Mouse (Mus musculus) kidney, embryonic 16.5 days (tissue): ENCODE measurements at regions not wholly inside any gene's neighbourhood (a gene's known extent, or its start where the extent isn't known, plus 50 kb on each side); places are given as distances from the start of the nearest gene placed in this dataset.

ENCODE experiments used
- ATAC-seq: fragments of 200-750 bp; cut with Nextera tagmentation; 2 replicates; pipeline ENCODE4 v1.8.0; 2017; ENCODE audit warnings: moderate TSS enrichment; ENCODE audit not compliant: low FRiP score, low TSS enrichment
- H3K27ac ChIP-seq: fragments of 300-500 bp; sonication (generic); 2 replicates; pipeline ENCODE4 v1.5.1; 2014; ENCODE audit warnings: low read length
- H3K27me3 ChIP-seq: fragments of 300-500 bp; sonication (generic); 2 replicates; pipeline ENCODE4 v1.6.1; 2014; ENCODE audit warnings: low read length, control low read depth, mixed read lengths; ENCODE audit not compliant: insufficient read depth
- H3K36me3 ChIP-seq: fragments of 300-500 bp; sonication (generic); 2 replicates; pipeline ENCODE4 v1.6.1; 2014; ENCODE audit warnings: low read length, control low read depth, mixed read lengths; ENCODE audit not compliant: insufficient read depth
- H3K4me1 ChIP-seq: fragments of 300-500 bp; sonication (generic); 2 replicates; pipeline ENCODE4 v1.6.1; 2014; ENCODE audit warnings: low read length, control low read depth, mixed read lengths; ENCODE audit not compliant: insufficient read depth
- H3K4me2 ChIP-seq: fragments of 300-500 bp; sonication (generic); replicated peaks from 2 replicates; pipeline ENCODE4 v1.6.1; 2014; ENCODE audit warnings: low read depth, low read length
- H3K4me3 ChIP-seq: fragments of 300-500 bp; sonication (generic); 2 replicates; pipeline ENCODE4 v1.5.1; 2014; ENCODE audit warnings: mild to moderate bottlenecking, low read length
- H3K9ac ChIP-seq: fragments of 300-500 bp; sonication (generic); replicated peaks from 2 replicates; pipeline ENCODE4 v1.6.1; 2014; ENCODE audit warnings: low read length
- H3K9me3 ChIP-seq: fragments of 300-500 bp; sonication (generic); 2 replicates; pipeline ENCODE4 v1.6.1; 2016; ENCODE audit warnings: low read length, control low read depth
- WGBS: fragments of 180-500 bp; shearing (Covaris S2); extraction: QIAGEN DNeasy Blood & Tissue Kit; methylation state at CpG from one replicate; pipeline ENCODE4 v1.1.7; 2014; 5-methylcytosine and 5-hydroxymethylcytosine counted together

DNA sequence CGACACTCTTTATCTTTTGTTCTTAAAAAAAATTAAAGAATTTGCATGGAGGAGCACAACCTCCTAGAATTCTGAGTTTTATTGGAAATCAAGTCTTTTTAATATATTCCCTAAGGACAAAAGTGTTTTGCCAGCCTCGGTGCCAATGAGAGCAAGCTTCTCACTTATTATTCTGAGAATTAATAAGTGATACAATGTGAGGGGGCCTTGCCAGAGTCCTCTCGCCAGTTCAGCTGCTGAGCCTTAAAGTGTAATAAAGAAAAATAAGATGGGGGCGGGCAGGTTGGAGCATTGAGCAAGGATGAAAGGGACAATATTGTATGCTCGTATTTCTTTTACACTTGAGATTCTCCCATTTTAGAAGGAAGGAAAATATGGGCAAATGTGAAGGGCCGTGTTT lies 79.2 kb upstream of the Tsc22d2 start:
- no peak overlapping the region for H3K4me2 ChIP-seq
- H3K27ac ChIP-seq, result no peak overlapping the region
- H3K4me1 ChIP-seq, result peaks cover 18% of the 10 kb centered on the region
- no peak overlapping the region for H3K4me3 ChIP-seq
- no peaks in the 10 kb centered on the region for H3K9me3 ChIP-seq
- no peaks in the 10 kb centered on the region for H3K36me3 ChIP-seq
- ATAC-seq, result no peak
- H3K27me3 ChIP-seq, result no peaks in the 10 kb centered on the region
- no peak overlapping the region for H3K9ac ChIP-seq
- 59% methylated on average over 6 of the region's 6 CpGs for WGBS

DNA sequence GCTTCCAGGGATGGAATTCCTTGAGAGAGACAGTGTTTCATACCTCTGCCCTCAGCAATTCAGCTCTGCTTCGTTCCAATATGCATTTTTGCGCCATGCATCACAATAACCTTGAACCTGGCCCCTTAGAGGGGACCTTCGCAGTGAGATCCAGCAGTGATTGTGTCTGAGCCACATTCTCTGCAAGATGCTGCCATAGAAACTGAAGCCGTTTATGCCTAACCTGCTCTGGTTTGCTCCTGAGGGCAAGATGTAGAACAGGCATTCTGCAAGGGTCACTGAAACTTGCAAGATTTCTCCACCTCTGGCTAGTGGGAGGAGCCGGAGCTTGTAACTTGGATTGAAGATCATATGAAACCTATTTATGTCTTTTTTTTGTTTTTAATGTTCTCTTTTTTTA lies 78.4 kb upstream of the Tsc22d2 start:
- Histone ChIP-seq H3K9ac (no peak overlapping the region), H3K9me3 (no peaks in the 10 kb centered on the region), H3K27ac (no peak overlapping the region), H3K4me1 (peaks cover 18% of the 10 kb centered on the region), H3K4me3 (no peak overlapping the region), H3K27me3 (no peaks in the 10 kb centered on the region), H3K4me2 (no peak overlapping the region), H3K36me3 (no peaks in the 10 kb centered on the region)
- no peak for ATAC-seq
- WGBS, result 49% methylated on average over 5 of the region's 5 CpGs

GRCm38 (mm10) chr3:58336590-58336989 lies 77.9 kb upstream of the Tsc22d2 start:
- Histone ChIP-seq H3K27ac (no peak overlapping the region), H3K4me2 (no peak overlapping the region), H3K36me3 (no peaks in the 10 kb centered on the region), H3K27me3 (no peaks in the 10 kb centered on the region), H3K9me3 (no peaks in the 10 kb centered on the region), H3K9ac (no peak overlapping the region), H3K4me3 (no peak overlapping the region), H3K4me1 (peaks cover 18% of the 10 kb centered on the region)
- peak; percentile 70; the same call in 1 of the 2 replicates for ATAC-seq
- WGBS, result 26% methylated on average over 6 of the region's 6 CpGs

- Histone ChIP-seq H3K9me3 (no peaks in the 10 kb centered on the region), H3K9ac (no peak overlapping the region), H3K36me3 (no peaks in the 10 kb centered on the region), H3K4me1 (peaks cover 14% of the 10 kb centered on the region), H3K4me3 (no peak overlapping the region), H3K4me2 (no peak overlapping the region), H3K27ac (no peak overlapping the region), H3K27me3 (no peaks in the 10 kb centered on the region)
- no peak for ATAC-seq
- 82% methylated on average over 7 of the region's 7 CpGs for WGBS
Observed at GRCm38 (mm10) chr3:58338976-58339375, 75.5 kb upstream of the Tsc22d2 start.

DNA sequence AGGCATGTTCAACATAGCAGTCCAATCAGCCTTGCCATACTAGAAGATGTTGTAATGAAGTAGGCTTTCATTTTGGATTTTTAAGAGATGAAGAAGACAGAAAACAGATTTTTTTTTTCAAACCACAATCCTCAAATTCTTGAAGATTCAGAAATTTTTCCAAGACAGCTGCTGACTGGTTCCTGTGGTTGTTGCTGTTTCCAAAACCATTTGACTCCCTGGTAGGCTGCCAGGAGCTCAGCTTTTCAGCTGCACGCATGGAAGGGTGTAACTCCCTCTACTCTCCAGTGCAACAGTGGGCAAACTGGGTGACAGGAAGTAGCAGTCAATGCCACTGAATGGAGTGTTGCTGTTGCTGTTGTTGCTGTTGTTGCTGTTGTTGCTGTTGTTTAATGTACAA lies 72.4 kb upstream of the Tsc22d2 start:
- Histone ChIP-seq H3K9me3 (no peaks in the 10 kb centered on the region), H3K4me2 (no peak overlapping the region), H3K36me3 (no peaks in the 10 kb centered on the region), H3K4me1 (no peaks in the 10 kb centered on the region), H3K9ac (no peak overlapping the region), H3K4me3 (no peak overlapping the region), H3K27me3 (no peaks in the 10 kb centered on the region), H3K27ac (no peak overlapping the region)
- 73% methylated on average over 1 of the region's 1 CpGs for WGBS
- ATAC-seq, result no peak

GRCm38 (mm10) chr3:58362563-58362962 lies 52.0 kb upstream of the Tsc22d2 start:
- Histone ChIP-seq H3K9ac (no peak overlapping the region), H3K4me1 (no peaks in the 10 kb centered on the region), H3K9me3 (no peaks in the 10 kb centered on the region), H3K36me3 (no peaks in the 10 kb centered on the region), H3K27me3 (no peaks in the 10 kb centered on the region), H3K4me3 (no peak overlapping the region), H3K4me2 (no peak overlapping the region), H3K27ac (no peak overlapping the region)
- WGBS, result 82% methylated on average over 4 of the region's 4 CpGs
- no peak for ATAC-seq

DNA sequence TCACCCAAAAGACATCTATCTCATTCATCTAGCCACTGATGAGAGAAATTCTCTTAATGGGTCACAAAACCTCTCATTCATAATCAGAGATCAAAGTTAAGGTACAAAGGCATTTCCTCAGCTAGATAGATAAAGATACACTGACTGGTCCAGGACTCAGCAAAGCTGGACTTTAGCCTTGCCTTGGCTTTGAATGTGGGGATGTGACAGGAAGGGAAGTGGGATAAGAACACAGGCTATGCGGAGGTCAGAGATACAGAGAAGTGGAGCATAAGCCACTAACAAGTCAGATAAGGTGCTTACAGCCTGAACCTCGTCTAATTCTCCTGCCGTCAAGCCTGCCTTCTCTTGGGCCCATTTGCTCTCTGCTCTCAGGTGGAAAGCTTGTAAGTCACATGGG lies 50.0 kb upstream of the Tsc22d2 start:
- WGBS, result 74% methylated on average over 3 of the region's 3 CpGs
- Histone ChIP-seq H3K9me3 (no peaks in the 10 kb centered on the region), H3K9ac (no peak overlapping the region), H3K4me1 (no peaks in the 10 kb centered on the region), H3K4me2 (no peak overlapping the region), H3K36me3 (no peaks in the 10 kb centered on the region), H3K4me3 (no peak overlapping the region), H3K27me3 (no peaks in the 10 kb centered on the region), H3K27ac (no peak overlapping the region)
- ATAC-seq, result no peak
